Mouse (Mus musculus) G1E (cell line): ENCODE measurements around the gene B3gnt2. TPM values are rescaled to one million over a fixed set of nuclear protein-coding genes. Genes with fewer than 3 reads are reported as not detected.

Source experiments
- ATAC-seq: 2 replicates; pipeline ENCODE4 v1.8.0; 2016; ENCODE audit warnings: mild to moderate bottlenecking; ENCODE audit not compliant: insufficient number of reproducible peaks, poor library complexity, low FRiP score, severe bottlenecking; ENCODE audit errors: extremely low read depth
- DNase-seq: peaks from one replicate; pipeline ENCODE4 v3.0.0; 2012; ENCODE audit warnings: low spot score
- H3K27me3 ChIP-seq: 2 replicates; pipeline ENCODE4 v1.6.1; 2012; ENCODE audit warnings: mild to moderate bottlenecking, low read length, inconsistent platforms; ENCODE audit not compliant: insufficient read depth
- H3K36me3 ChIP-seq: replicated peaks from 2 replicates; pipeline ENCODE3; 2012; ENCODE audit warnings: mild to moderate bottlenecking, inconsistent platforms
- H3K4me1 ChIP-seq: 2 replicates; pipeline ENCODE4 v1.6.1; 2012; ENCODE audit warnings: low read depth, low read length, inconsistent platforms, mixed read lengths; ENCODE audit not compliant: insufficient read depth
- H3K4me3 ChIP-seq: 2 replicates; pipeline ENCODE4 v1.5.1; 2012; ENCODE audit warnings: low read depth, mild to moderate bottlenecking, inconsistent platforms, low read length, moderate library complexity, mixed read lengths
- H3K9me3 ChIP-seq: replicated peaks from 2 replicates; pipeline ENCODE4 v1.6.1; 2012; ENCODE audit warnings: inconsistent platforms
- CTCF ChIP-seq: IDR thresholded peaks from 2 replicates; pipeline ENCODE4 v1.5.1; 2012; ENCODE audit warnings: low read depth, low read length, inconsistent platforms, mixed read lengths
- GATA1 ChIP-seq: IDR thresholded peaks from 2 replicates; pipeline ENCODE4 v1.6.1; 2012; ENCODE audit warnings: borderline replicate concordance, low read length, inconsistent platforms, mixed read lengths
- GATA2 ChIP-seq: IDR thresholded peaks from 2 replicates; pipeline ENCODE4 v1.6.1; 2012; ENCODE audit warnings: low read depth, low read length, inconsistent platforms, borderline replicate concordance
- POLR2AphosphoS5 ChIP-seq: IDR thresholded peaks from 2 replicates; pipeline ENCODE4 v1.6.1; 2012; ENCODE audit warnings: low read depth, low read length, inconsistent platforms; ENCODE audit not compliant: insufficient replicate concordance
- TAL1 ChIP-seq: conservative IDR thresholded peaks from 2 replicates; pipeline ENCODE4 v1.6.1; 2012; ENCODE audit warnings: low read depth, low read length, inconsistent platforms, mixed read lengths
- polyA plus RNA-seq: library from polyadenylated mRNA; stranded (reverse); fragments of >175 nt; gene quantifications from 2 replicates; pipeline ENCODE4 v1.2.3, GENCODE M21; 2012
- total RNA-seq, 2 experiments: library from RNA; stranded (forward) in 1 of 2; stranded (reverse) in 1 of 2; fragments of 200-1000 nt in 1 of 2; fragments of >200 nt in 1 of 2; fragmentation: Nextera tagmentation in 1 of 2; gene quantifications; 2 replicates each; pipeline ENCODE4 v1.2.3; 2014 to 2017

Gene B3gnt2
- total and polyA plus RNA-seq, 3 experiments: 11.5 to 65.7 (median 26.3) TPM

DNA sequence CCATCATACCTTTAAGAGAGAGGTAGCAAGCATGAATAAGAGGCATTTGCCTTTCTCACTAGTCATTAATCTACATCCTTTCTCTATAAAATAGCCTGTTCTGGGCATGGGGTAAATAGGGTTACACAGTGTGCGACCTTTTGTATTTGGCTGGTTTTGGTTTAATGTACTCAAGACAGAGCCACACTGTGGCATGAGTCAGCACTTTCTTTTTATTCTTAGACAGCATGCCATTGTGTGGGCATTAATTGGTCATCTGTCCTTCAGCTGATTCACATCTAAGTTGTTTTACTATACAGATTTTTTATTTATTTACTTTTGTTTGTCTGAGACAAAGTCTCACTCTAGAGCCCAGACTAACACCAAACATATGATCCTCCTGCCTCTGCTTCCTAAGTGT is 68.6 kb downstream of the B3gnt2 start:
- Histone ChIP-seq H3K9me3 (no peaks in the 10 kb centered on the region), H3K4me3 (no peak overlapping the region), H3K27me3 (no peaks in the 10 kb centered on the region), H3K36me3 (peaks cover 6% of the 10 kb centered on the region), H3K4me1 (peaks cover 22% of the 10 kb centered on the region)
- DNase-seq (no peak), ATAC-seq (no peak)
- TF ChIP-seq GATA2: no peak
- TF ChIP-seq CTCF: no peak
- no peak for TF ChIP-seq GATA1
- no peak for TF ChIP-seq POLR2AphosphoS5
- no peak for TF ChIP-seq TAL1

DNA sequence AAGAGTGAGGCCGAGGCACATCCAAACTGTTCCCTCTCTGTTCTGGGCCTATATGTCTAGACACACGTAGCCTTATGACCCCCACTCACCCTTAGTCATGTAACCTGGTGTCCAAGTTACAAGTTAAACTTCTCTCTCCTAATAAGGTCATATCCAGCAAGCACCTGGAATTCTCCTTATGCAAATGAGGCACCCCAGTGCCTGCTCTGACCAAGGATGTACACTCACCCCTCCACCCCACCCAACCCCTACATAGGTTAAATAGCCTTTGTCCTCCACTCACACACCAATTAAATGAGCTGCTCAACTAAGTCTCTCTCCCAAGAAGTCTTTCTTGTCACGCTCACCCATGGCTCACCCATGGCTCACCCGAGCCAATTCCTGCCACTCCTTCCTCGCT is 69.0 kb downstream of the B3gnt2 start:
- peaks cover 22% of the 10 kb centered on the region for H3K4me1 ChIP-seq

GRCm38 (mm10) chr11:22787833-22788232 is 72.9 kb downstream of the B3gnt2 start:
- DNase-seq (no peak), ATAC-seq (no peak)
- no peak for TF ChIP-seq CTCF
- TF ChIP-seq GATA1: no peak
- no peak for TF ChIP-seq POLR2AphosphoS5
- no peak for TF ChIP-seq TAL1
- TF ChIP-seq GATA2: no peak
- Histone ChIP-seq H3K36me3 (peaks cover 5% of the 10 kb centered on the region), H3K27me3 (no peaks in the 10 kb centered on the region), H3K4me1 (peaks cover 8% of the 10 kb centered on the region), H3K4me3 (no peak overlapping the region), H3K9me3 (no peaks in the 10 kb centered on the region)

More for the DNA sequence above, 69.0 kb downstream of the B3gnt2 start:
- Histone ChIP-seq H3K27me3 (no peaks in the 10 kb centered on the region), H3K36me3 (peaks cover 9% of the 10 kb centered on the region), H3K9me3 (no peaks in the 10 kb centered on the region), H3K4me3 (no peak overlapping the region)
- TF ChIP-seq TAL1 (no peak), GATA2 (no peak), CTCF (no peak), GATA1 (no peak), POLR2AphosphoS5 (no peak)
- ATAC-seq: no peak
- DNase-seq: no peak

DNA sequence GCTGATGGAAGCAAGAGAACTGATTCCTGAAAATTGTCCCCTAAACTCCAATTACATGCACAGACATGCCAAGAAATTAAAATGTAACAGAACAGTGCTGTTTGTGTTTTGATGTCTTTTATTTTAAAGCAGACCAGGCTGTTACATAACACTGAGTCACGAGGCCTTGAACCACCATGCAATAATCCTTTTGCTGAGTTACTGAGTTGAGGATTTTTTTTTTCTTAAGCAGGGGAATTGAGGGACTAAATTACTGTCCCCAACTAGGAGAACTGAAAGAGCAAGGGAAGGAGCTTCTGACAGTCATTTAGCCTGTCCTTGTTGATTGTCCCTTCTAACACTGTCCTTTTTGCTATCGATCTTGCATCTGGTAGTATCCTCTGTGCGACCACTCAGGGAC is 76.3 kb downstream of the B3gnt2 start:
- no peak for DNase-seq
- peaks cover 18% of the 10 kb centered on the region for H3K4me1 ChIP-seq
- peaks cover 3% of the 10 kb centered on the region; the same call in 1 of the 2 replicates for H3K27me3 ChIP-seq
- H3K36me3 ChIP-seq: peaks cover 5% of the 10 kb centered on the region
- TF ChIP-seq GATA2 (no peak), TAL1 (no peak), CTCF (no peak), GATA1 (no peak), POLR2AphosphoS5 (no peak)
- no peak for ATAC-seq
- no peak overlapping the region for H3K4me3 ChIP-seq
- H3K9me3 ChIP-seq: no peaks in the 10 kb centered on the region

DNA sequence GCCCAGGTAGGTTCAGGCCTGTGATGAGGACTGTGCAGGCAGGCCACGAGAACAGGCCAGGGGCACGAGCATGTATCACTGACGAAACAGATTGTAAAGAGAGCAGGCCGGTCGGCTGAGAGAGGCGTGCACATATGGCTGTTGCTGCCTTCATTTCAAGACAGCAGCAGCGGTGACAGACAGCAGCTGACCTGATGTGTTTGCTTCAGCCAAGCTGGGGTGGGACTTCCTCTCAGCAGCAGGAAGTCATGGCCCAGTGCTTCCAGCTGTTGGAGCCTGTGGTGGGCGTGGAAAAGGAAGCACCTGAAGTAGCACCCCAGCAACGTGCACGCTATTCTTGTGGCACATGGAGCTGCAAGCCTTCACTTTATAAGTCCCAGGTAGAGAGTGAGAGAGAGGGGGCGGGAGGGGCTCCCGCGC is 78.0 kb downstream of the B3gnt2 start:
- Histone ChIP-seq H3K4me1 (peaks cover 22% of the 10 kb centered on the region), H3K9me3 (no peaks in the 10 kb centered on the region), H3K4me3 (no peak overlapping the region), H3K36me3 (peaks cover 2% of the 10 kb centered on the region), H3K27me3 (peaks cover 3% of the 10 kb centered on the region; the same call in 1 of the 2 replicates)
- DNase-seq (no peak), ATAC-seq (no peak)
- no peak for TF ChIP-seq CTCF
- no peak for TF ChIP-seq TAL1
- TF ChIP-seq GATA1: no peak
- no peak for TF ChIP-seq POLR2AphosphoS5
- no peak for TF ChIP-seq GATA2

- TF ChIP-seq GATA1 (no peak), CTCF (no peak), POLR2AphosphoS5 (no peak), GATA2 (no peak), TAL1 (no peak)
- H3K36me3 ChIP-seq: no peaks in the 10 kb centered on the region
- H3K4me1 ChIP-seq: peaks cover 22% of the 10 kb centered on the region
- H3K27me3 ChIP-seq: peaks cover 3% of the 10 kb centered on the region; the same call in 1 of the 2 replicates
- DNase-seq (no peak), ATAC-seq (no peak)
- no peaks in the 10 kb centered on the region for H3K9me3 ChIP-seq
- no peak overlapping the region for H3K4me3 ChIP-seq
Measured at GRCm38 (mm10) chr11:22781190-22781589, 79.6 kb downstream of the B3gnt2 start.

GRCm38 (mm10) chr11:22780761-22781160 is 80.0 kb downstream of the B3gnt2 start:
- Histone ChIP-seq H3K36me3 (no peaks in the 10 kb centered on the region), H3K27me3 (peaks cover 3% of the 10 kb centered on the region; the same call in 1 of the 2 replicates), H3K4me1 (peaks cover 22% of the 10 kb centered on the region), H3K4me3 (no peak overlapping the region), H3K9me3 (no peaks in the 10 kb centered on the region)
- DNase-seq (no peak), ATAC-seq (no peak)
- TF ChIP-seq POLR2AphosphoS5: no peak
- no peak for TF ChIP-seq TAL1
- TF ChIP-seq CTCF: no peak
- no peak for TF ChIP-seq GATA2
- TF ChIP-seq GATA1: no peak
